Mouse (Mus musculus) limb, embryonic 13.5 days (tissue): ENCODE results near the gene Olfr914. TPM values are rescaled to one million over a fixed set of nuclear protein-coding genes. Genes with fewer than 3 reads are reported as not detected.

Source experiments
- ATAC-seq: fragments of 200-750 bp; cut with Nextera tagmentation; 2 replicates; pipeline ENCODE4 v1.8.0; 2017; ENCODE audit warnings: low read depth, moderate number of reproducible peaks, moderate TSS enrichment; ENCODE audit not compliant: low FRiP score
- H3K27ac ChIP-seq: fragments of 300-500 bp; sonication (generic); 2 replicates; pipeline ENCODE4 v1.5.1; 2015; ENCODE audit warnings: inconsistent platforms, mild to moderate bottlenecking, moderate library complexity
- H3K27me3 ChIP-seq: fragments of 300-500 bp; sonication (generic); 2 replicates; pipeline ENCODE4 v1.6.1; 2015; ENCODE audit warnings: mild to moderate bottlenecking, inconsistent platforms
- H3K36me3 ChIP-seq: fragments of 300-500 bp; sonication (generic); 2 replicates; pipeline ENCODE4 v1.6.1; 2015; ENCODE audit warnings: inconsistent platforms, mild to moderate bottlenecking, moderate library complexity
- H3K4me1 ChIP-seq: fragments of 300-500 bp; sonication (generic); 2 replicates; pipeline ENCODE4 v1.6.1; 2015; ENCODE audit warnings: inconsistent platforms
- H3K4me2 ChIP-seq: fragments of 300-500 bp; sonication (generic); replicated peaks from 2 replicates; pipeline ENCODE4 v1.6.1; 2015; ENCODE audit warnings: inconsistent platforms, mild to moderate bottlenecking, moderate library complexity
- H3K4me3 ChIP-seq: fragments of 300-500 bp; sonication (generic); 2 replicates; pipeline ENCODE4 v1.5.1; 2015; ENCODE audit warnings: moderate library complexity, mild to moderate bottlenecking, inconsistent platforms
- H3K9ac ChIP-seq: fragments of 300-500 bp; sonication (generic); 2 replicates; pipeline ENCODE4 v1.6.1; 2015; ENCODE audit warnings: mild to moderate bottlenecking, inconsistent platforms
- H3K9me3 ChIP-seq: fragments of 300-500 bp; sonication (generic); 2 replicates; pipeline ENCODE4 v1.6.1; 2016; ENCODE audit warnings: inconsistent platforms
- WGBS: fragments of 180-500 bp; shearing (Covaris S2); methylation state at CpG from one replicate; pipeline ENCODE4 v1.1.7; 2015; 5-methylcytosine and 5-hydroxymethylcytosine counted together
- polyA plus RNA-seq: library from polyadenylated mRNA; unstranded; fragments of >200 nt; fragmentation: Nextera tagmentation; extraction: Ambion mirVana; gene quantifications from 2 replicates; pipeline ENCODE4 v1.2.1, GENCODE M21; 2015

The Olfr914 gene
- not detected in 2 replicates for polyA plus RNA-seq

- H3K36me3 ChIP-seq, result no peaks in the 10 kb centered on the region
- H3K4me1 ChIP-seq, result no peaks in the 10 kb centered on the region
- no peak within 1 kb of the TSS for H3K4me2 ChIP-seq
- no peak for ATAC-seq
- no peak within 1 kb of the TSS for H3K9ac ChIP-seq
- no peak within 1 kb of the TSS for H3K4me3 ChIP-seq
- H3K27me3 ChIP-seq, result no peaks in the 10 kb centered on the region
- 68% methylated on average over 2 of the region's 2 CpGs for WGBS
- H3K9me3 ChIP-seq, result no peaks in the 10 kb centered on the region
- H3K27ac ChIP-seq, result no peak within 1 kb of the TSS
Observed at GRCm38 (mm10) chr9:38604802-38605201, at the start of gene Olfr914. TSS of gene Olfr914 (plus strand) at chr9:38605102.

DNA sequence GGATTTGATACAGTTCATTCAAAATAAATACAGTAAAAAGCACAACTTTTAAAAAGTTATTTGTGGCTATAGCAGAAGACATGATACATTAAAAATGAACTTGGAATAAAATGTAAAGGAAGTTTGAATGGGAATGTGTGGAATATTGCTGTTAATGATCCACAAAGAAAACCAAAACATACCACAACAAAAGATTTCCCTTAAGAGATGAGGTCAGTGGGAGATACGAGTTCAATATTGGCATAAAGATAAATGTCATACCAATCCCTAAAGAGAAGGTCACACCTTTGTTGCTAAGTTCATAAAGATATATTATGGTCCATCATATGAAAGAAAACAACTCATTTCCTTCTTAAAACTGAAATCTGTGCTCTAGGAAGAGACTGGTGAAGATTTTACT is 25.0 kb upstream of the Olfr914 start, which contains the start of gene Olfr912:
Gene Olfr912 (plus strand): TSS at position 301 of the 400 bp plus-strand sequence.
- H3K9ac ChIP-seq, result no peak within 1 kb of the TSS
- H3K36me3 ChIP-seq, result no peaks in the 10 kb centered on the region
- no peak within 1 kb of the TSS for H3K4me2 ChIP-seq
- no peak for ATAC-seq
- WGBS, result 71% methylated on average over 1 of the region's 1 CpGs
- no peaks in the 10 kb centered on the region for H3K4me1 ChIP-seq
- H3K27me3 ChIP-seq, result no peaks in the 10 kb centered on the region
- no peak within 1 kb of the TSS for H3K27ac ChIP-seq
- H3K9me3 ChIP-seq, result no peaks in the 10 kb centered on the region
- no peak within 1 kb of the TSS for H3K4me3 ChIP-seq

DNA sequence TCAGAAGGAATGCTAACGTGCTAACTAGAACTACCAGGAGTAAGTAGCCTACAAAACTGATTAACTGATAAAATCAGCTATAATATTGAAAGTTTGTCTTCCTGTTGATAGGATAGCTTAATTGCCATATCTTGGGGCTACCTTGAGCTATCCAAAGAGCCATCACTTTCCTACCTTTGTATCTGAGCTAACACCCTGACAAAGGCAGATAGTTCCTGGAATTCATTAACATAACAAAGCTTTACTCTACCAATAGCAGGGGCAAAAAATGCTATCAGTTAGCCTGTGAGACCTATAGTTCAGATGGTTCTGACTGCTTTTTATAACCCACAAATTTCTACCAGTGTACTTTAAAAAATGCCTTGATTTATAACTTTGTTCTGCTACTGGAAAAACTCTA is 13.8 kb upstream of the Olfr914 start:
- no peak overlapping the region for H3K4me3 ChIP-seq
- H3K4me1 ChIP-seq, result no peaks in the 10 kb centered on the region
- H3K4me2 ChIP-seq, result no peak overlapping the region
- H3K27ac ChIP-seq, result no peak overlapping the region
- ATAC-seq, result no peak
- 50% methylated on average over 1 of the region's 1 CpGs for WGBS
- H3K36me3 ChIP-seq, result no peaks in the 10 kb centered on the region
- no peak overlapping the region for H3K9ac ChIP-seq
- no peaks in the 10 kb centered on the region for H3K9me3 ChIP-seq
- no peaks in the 10 kb centered on the region for H3K27me3 ChIP-seq

GRCm38 (mm10) chr9:38592459-38592858 is 12.4 kb upstream of the Olfr914 start, which contains the start of gene Olfr913:
TSS of gene Olfr913 (plus strand) at chr9:38592759.
- no peak for ATAC-seq
- no peaks in the 10 kb centered on the region for H3K9me3 ChIP-seq
- no peak within 1 kb of the TSS for H3K4me2 ChIP-seq
- no peaks in the 10 kb centered on the region for H3K36me3 ChIP-seq
- 50% methylated on average over 2 of the region's 2 CpGs for WGBS
- no peak within 1 kb of the TSS for H3K27ac ChIP-seq
- no peaks in the 10 kb centered on the region for H3K27me3 ChIP-seq
- no peaks in the 10 kb centered on the region for H3K4me1 ChIP-seq
- no peak within 1 kb of the TSS for H3K4me3 ChIP-seq
- H3K9ac ChIP-seq, result no peak within 1 kb of the TSS

DNA sequence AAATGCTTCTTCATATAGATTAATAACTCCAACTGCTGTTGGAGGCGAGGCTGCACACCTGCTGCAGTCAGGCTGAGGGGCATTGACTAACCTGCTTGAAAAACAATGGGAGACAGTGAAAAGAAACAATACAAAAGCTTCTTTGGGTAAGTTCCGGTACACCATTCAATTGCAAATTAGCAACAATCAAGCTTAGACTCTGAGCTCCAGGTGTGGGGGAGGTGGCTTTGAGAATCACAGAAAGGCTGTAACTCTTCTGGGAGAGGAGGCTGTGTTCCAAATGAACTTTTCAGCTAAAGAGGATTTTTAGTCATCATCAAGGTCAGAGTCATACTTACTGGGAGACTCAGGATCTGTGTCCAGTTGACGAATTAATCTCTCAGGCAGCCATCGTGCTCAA is 27.5 kb downstream of the Olfr914 start:
- Histone ChIP-seq H3K9me3 (0 out of 2 replicates have a peak, but pooled peaks cover 10% of the 10 kb centered on the region), H3K4me1 (no peaks in the 10 kb centered on the region), H3K9ac (no peak overlapping the region), H3K27ac (no peak overlapping the region), H3K4me2 (no peak overlapping the region), H3K36me3 (no peaks in the 10 kb centered on the region), H3K4me3 (no peak overlapping the region), H3K27me3 (no peaks in the 10 kb centered on the region)
- 84% methylated on average over 4 of the region's 4 CpGs for WGBS
- ATAC-seq, result no peak

GRCm38 (mm10) chr9:38659775-38660174 is 54.9 kb downstream of the Olfr914 start, which contains the start of gene Olfr916:
TSS of gene Olfr916 (minus strand) at chr9:38659875.
- H3K27ac ChIP-seq, result no peak within 1 kb of the TSS
- no peaks in the 10 kb centered on the region for H3K36me3 ChIP-seq
- no peaks in the 10 kb centered on the region for H3K9me3 ChIP-seq
- H3K4me3 ChIP-seq, result no peak within 1 kb of the TSS
- no peak within 1 kb of the TSS for H3K9ac ChIP-seq
- no peak for ATAC-seq
- no peak within 1 kb of the TSS for H3K4me2 ChIP-seq
- no peaks in the 10 kb centered on the region for H3K27me3 ChIP-seq
- 63% methylated on average over 1 of the region's 1 CpGs for WGBS
- no peaks in the 10 kb centered on the region for H3K4me1 ChIP-seq

Other genes with a start within 250 kb of the Olfr914 start
- gene Olfr250, start 238.2 kb upstream of the Olfr914 start, polyA plus RNA-seq, result not detected in 2 replicates
- gene Olfr251, start 228.0 kb upstream of the Olfr914 start, polyA plus RNA-seq, result not detected in 2 replicates
- not detected in 2 replicates for gene Olfr147, start 203.4 kb upstream of the Olfr914 start, polyA plus RNA-seq
- gene Olfr901, start 175.6 kb upstream of the Olfr914 start, polyA plus RNA-seq, result not detected in 2 replicates
- not detected in 2 replicates for gene Olfr902, start 157.4 kb upstream of the Olfr914 start, polyA plus RNA-seq
- not detected in 2 replicates for gene Olfr904, start 142.0 kb upstream of the Olfr914 start, polyA plus RNA-seq
- not detected in 2 replicates for gene Olfr905, start 134.0 kb upstream of the Olfr914 start, polyA plus RNA-seq
- gene Olfr906, start 118.0 kb upstream of the Olfr914 start, polyA plus RNA-seq, result not detected in 2 replicates
- not detected in 2 replicates for gene Olfr907, start 109.3 kb upstream of the Olfr914 start, polyA plus RNA-seq
- not detected in 2 replicates for gene Olfr911-ps1, start 83.5 kb upstream of the Olfr914 start, polyA plus RNA-seq
- not detected in 2 replicates for gene Olfr910, start 67.3 kb upstream of the Olfr914 start, polyA plus RNA-seq
- not detected in 2 replicates for gene Olfr912, start 24.9 kb upstream of the Olfr914 start, polyA plus RNA-seq
- not detected in 2 replicates for gene Olfr913, start 12.3 kb upstream of the Olfr914 start, polyA plus RNA-seq
- not detected in 2 replicates for gene Olfr916, start 54.8 kb downstream of the Olfr914 start, polyA plus RNA-seq
- not detected in 2 replicates for gene Olfr917, start 60.7 kb downstream of the Olfr914 start, polyA plus RNA-seq
- not detected in 2 replicates for gene Olfr918, start 69.5 kb downstream of the Olfr914 start, polyA plus RNA-seq
- gene Olfr919, start 98.6 kb downstream of the Olfr914 start, polyA plus RNA-seq, result not detected in 2 replicates
- 20.8 and 21.4 TPM in 2 replicates for gene Vwa5a, start 113.2 kb downstream of the Olfr914 start, polyA plus RNA-seq
- gene Olfr920, start 147.2 kb downstream of the Olfr914 start, polyA plus RNA-seq, result 0.03 TPM in 2 replicates
- not detected in 2 replicates for gene Olfr921, start 168.0 kb downstream of the Olfr914 start, polyA plus RNA-seq
- gene Olfr922, start 209.5 kb downstream of the Olfr914 start, polyA plus RNA-seq, result not detected in 2 replicates
- gene Olfr923, start 221.4 kb downstream of the Olfr914 start, polyA plus RNA-seq, result not detected in 2 replicates
- gene Olfr924, start 239.3 kb downstream of the Olfr914 start, polyA plus RNA-seq, result not detected in 2 replicates
- not detected in 2 replicates for gene Olfr26, start 250.0 kb downstream of the Olfr914 start, polyA plus RNA-seq